Mouse (Mus musculus) yolk sac, embryonic 10.5 days (tissue): Measurements from ENCODE around the gene Ndc1.
A peak's percentile ranks its signal among the peaks of the same experiment; 100 is the strongest.

ENCODE experiments used
- DNase-seq: peaks from one replicate; pipeline ENCODE4 v3.0.0-alpha.2; 2017; ENCODE audit warnings: low spot score

The Ndc1 gene

GRCm38 (mm10) chr4:107442891-107443483 lies 75.4 kb downstream of the Ndc1 start:
- DNase-seq, result peak; percentile 33

- DNase-seq, result no peak
Observed at GRCm38 (mm10) chr4:107443621-107444020, 76.0 kb downstream of the Ndc1 start.

GRCm38 (mm10) chr4:107448481-107448880 lies 80.9 kb downstream of the Ndc1 start:
- DNase-seq, result no peak

GRCm38 (mm10) chr4:107449519-107449918 lies 81.9 kb downstream of the Ndc1 start:
- no peak for DNase-seq

- no peak for DNase-seq
Observed at GRCm38 (mm10) chr4:107452266-107453015, 84.9 kb downstream of the Ndc1 start.

GRCm38 (mm10) chr4:107453141-107453984 lies 85.8 kb downstream of the Ndc1 start:
- DNase-seq, result peak; percentile 78

- DNase-seq, result peak; percentile 33
Observed at GRCm38 (mm10) chr4:107457602-107458001, 90.0 kb downstream of the Ndc1 start.

- DNase-seq, result peak; percentile 42
Observed at GRCm38 (mm10) chr4:107458907-107459306, 91.3 kb downstream of the Ndc1 start.

GRCm38 (mm10) chr4:107459461-107459860 lies 91.9 kb downstream of the Ndc1 start:
- DNase-seq, result no peak

- DNase-seq, result no peak
Observed at GRCm38 (mm10) chr4:107460468-107460867, 92.9 kb downstream of the Ndc1 start.
